Mouse (Mus musculus) retina, embryonic 14.5 days (tissue): ENCODE data around the gene Alk.

Experiments
- DNase-seq: peaks from one replicate; pipeline ENCODE4 v3.0.0-alpha.2; 2015; ENCODE audit warnings: low spot score

Alk gene

DNA sequence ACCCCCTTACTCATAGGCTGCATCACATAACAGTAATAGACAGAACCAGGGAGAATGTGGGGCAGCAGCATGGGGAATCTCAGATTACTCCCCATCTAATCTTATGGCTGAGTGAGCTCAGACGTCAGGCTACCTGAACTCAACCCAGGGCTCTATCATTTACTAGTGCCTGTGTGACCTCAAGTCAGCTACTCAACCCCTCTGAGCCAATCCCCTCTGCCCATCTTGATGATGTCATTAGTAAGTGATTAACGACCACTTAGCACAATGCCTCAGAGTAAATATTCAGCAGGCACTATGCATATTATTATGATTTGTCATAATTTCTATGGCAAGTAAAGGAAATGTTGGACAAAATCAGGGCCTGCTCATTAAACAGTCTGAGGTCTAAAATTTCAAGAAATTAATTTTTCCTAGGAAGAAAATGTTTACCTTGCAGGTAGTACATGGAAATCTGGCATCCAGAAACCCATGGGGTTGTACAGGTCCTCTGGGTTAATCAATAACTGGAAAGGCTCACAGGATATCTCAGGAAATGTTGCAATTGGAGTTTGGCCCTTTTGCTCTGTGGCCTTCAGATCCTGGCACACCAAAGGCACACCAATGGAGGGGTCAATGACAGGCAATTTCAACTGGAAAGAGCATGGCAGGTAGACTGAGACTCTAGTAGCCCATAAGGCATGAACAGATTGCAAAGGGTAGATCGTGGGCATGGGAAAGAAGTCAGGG lies 204.9 kb downstream of the Alk start:
- no peak for DNase-seq

- DNase-seq = no peak
These were observed 208.5 kb downstream of the Alk start for GRCm38 (mm10) chr17:72395956-72396355.

- DNase-seq = no peak
These were observed 235.4 kb downstream of the Alk start for GRCm38 (mm10) chr17:72368991-72369390.

GRCm38 (mm10) chr17:72362811-72363496 lies 241.5 kb downstream of the Alk start:
- DNase-seq = no peak

DNA sequence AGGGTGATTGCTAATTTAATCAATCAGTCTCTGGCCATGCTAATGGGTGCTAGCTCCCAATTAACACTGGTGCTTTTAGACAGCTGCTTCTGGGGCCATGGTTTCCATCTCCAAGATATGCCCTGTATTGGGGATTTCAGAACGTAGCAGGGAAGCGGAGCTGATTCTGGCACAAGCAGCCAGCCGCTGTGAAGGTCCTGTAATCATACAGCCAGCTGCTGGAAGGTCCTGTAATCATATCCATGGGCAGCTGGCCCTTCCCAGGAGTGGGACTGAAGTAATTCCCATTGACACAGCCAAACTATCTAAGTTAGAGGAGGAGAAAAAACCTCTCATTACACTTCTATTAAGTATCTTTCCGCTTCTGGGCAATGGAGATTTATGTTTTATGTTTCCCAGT lies 242.5 kb downstream of the Alk start:
- DNase-seq = no peak

DNA sequence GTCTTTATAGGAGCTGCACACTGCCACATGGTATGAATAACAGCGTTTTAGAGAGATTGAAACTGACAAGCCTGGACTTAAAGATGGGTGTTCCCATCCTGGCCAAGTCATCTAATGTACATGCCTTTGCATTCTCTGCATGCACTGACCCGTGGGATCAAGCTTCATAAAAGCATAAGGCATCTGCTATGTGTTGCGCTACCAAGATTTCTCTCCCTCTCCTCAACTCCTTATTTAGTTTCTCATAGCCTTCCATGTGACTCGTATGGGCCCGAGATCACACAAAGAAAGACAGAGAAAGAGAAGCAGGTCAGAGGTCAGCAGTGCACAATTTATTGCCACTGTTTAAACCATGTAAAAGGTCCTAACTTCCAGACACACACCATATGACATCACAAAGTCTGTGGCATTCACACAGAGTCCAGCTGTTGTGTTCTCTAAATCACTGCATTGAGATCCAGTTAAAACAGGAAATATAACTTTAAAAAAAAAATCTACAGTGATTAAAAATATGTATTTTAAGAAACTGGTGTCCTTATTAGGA lies 247.6 kb downstream of the Alk start:
- DNase-seq = no peak

DNA sequence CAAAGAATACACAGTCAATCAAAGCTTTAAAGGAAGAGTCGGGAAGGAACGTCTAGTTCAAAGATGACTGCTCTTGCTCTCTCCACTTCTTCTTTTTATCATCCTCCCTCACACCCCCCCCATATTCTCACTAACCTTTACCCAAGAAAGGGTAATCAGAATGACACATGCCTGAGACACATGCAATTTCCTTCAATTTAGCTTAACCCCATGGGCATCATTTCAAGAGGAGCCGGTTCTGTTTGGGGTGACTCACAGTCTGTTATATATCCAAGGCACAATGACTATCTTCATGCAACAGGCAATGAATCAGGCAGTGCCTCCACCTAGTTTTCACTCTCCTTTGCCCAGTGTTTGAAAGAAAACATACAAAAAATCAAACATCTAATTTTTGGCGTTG lies 265.0 kb downstream of the Alk start:
- no peak for DNase-seq

DNA sequence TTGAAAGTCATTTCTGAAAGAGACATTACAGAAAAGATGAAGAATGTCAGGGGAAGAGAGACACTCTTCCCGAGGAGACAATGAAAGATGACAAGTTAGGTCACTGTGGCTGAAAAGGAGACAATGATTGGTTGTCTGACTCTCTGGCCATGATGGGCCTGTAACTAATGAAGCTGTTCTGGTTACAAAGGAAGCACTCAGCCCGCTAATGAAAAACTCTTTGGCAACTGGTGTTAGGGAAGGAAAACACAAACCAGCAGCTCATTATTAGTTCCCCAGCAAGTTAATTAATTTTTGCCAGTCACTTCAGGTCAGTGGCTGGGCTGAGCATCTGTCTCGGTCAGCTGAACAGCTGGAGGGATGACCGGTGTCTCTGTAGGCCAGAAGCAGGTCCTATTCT lies 271.5 kb downstream of the Alk start:
- DNase-seq = peak; percentile 81

DNA sequence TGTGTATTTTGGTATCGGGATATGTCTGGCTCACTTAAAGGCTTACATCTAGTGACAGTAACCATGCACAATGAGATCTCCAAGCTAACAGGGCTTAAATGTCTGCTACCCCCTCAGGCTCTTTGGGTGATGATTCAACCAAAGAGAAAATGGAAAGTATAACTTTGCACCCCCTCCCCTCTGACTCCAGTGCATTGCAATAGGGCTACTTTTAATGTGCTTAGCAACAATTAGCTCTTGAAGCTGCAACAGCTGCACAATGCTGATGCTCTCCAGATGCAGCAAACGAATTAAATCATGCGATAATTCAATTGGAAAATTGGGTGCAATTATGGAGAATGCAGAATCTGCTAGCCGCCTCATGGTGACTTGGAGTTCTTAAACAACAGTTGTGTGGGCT lies 278.5 kb downstream of the Alk start:
- DNase-seq = peak; percentile 36

GRCm38 (mm10) chr17:72319576-72319975 lies 284.9 kb downstream of the Alk start:
- DNase-seq = no peak

- no peak for DNase-seq
These were observed 304.8 kb downstream of the Alk start for GRCm38 (mm10) chr17:72299651-72300050.

DNA sequence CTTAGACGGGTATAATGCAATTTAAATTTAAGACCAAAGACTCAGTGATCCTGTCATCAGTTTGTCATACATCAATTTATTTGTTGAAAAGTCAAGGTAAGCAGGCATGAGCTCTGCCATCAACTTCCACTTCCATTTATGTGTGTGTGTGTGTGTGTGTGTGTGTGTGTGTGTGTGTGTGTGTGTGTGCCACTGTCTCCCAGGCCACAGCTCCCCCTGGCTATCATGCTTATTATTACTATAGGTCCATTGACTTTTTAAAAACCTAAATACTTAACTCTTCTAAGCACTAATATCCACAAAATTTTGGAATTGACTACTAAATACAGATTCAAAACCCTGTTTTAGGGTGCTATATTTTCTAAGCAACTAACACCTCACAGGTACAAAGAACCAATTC lies 308.1 kb downstream of the Alk start:
- DNase-seq = no peak

GRCm38 (mm10) chr17:72293267-72293580 lies 311.2 kb downstream of the Alk start:
- DNase-seq = peak; percentile 18

DNA sequence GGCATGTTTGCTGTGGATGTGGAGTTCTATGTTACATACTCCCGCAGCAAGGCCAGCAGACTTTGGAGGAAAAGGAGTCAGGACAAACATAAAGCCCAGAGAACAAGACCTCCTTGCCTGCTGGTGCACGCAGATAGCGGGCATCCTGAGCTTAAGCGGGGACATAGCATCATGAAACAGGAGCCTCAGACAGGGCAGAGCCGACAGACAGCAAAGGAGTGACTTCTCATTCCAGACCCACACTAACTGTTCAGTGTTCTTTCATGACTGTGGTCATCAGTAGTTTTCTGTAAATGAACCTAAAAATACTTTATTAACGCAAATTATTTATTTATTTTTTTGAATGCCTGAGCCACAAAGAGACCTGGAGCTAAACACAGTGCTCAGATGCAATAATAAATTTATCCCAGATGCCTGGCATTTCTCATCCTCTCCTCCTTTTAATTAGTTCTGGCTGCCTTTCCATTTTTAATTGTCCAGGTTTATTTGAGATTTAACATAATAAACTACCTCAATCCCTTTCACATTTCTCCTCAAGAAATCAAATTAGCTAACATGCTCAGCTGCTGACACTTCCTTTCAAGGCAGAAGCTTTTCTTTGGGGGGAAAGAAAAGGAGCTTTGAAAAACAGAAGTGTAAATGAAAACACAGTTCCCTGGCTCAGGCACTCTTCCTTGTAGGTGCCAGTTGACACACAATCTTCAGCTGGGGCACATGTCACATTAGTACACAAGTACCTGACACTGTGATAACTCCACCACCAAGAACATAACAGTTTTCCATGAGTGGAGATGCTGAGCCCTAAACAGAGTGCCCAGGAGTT lies 311.8 kb downstream of the Alk start:
- no peak for DNase-seq

GRCm38 (mm10) chr17:72285961-72286360 lies 318.5 kb downstream of the Alk start:
- DNase-seq = peak; percentile 11

DNA sequence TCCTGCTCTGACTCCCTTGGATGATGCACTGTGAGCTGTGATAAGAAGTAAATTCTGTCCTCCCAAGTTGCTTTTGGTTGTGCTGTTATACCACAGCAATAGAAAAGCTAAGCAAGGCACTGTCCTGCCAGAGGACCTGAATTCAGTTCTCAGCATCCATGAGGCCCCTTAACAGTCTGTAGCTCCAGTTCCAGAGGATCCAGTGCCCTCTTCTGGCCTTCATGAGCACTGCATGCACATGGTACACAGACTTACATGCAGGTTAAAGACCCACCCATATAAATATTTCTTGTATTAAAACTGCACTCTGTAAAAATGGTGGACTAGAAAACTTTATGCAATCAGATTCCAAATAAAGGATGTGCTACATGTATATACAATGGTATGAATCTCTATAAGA lies 326.1 kb downstream of the Alk start:
- DNase-seq = no peak

GRCm38 (mm10) chr17:72276778-72277177 lies 327.6 kb downstream of the Alk start:
- no peak for DNase-seq

DNA sequence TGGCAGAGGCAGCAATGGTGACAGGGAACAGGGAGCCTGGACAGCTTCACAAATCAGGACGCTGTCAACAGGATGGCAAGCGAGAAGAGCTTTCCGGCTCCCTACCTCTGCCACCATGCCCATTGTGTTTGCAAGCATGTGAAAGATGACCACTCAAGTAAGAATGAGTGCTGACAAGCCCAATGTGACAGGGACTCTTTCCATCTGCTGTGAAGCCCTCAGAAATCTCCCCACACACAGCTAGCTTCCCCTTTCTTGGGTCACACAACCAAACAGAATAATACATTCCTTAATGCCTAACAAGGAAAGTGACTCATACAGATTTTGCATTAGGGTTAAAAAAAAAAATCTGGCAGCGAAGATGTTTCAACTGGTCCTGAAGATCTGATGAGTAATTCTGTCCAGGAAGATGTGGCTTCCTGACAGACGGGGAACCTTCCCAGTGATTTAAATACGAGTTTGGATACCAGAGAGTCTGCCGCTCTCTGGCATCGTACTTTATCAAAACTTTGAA lies 329.0 kb downstream of the Alk start:
- no peak for DNase-seq

- no peak for DNase-seq
These were observed 330.2 kb downstream of the Alk start for GRCm38 (mm10) chr17:72274205-72274604.

DNA sequence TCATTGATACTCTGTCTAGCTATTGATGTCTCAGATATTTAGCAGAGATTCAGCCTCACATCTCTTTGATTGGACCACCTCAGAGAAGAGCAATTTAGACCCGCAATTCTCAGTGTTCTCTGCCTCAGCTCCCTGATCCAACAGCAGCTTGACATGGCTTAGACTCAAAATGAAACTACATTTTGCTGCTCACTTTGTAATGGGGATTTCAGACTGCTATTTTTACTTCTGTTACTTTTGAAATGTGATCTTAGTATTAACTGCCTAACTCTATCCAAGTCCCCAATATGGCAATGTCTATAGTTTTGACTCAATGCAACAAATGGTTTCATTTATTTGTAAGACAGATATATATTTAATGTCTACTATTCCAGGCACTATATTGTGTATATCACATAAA lies 332.8 kb downstream of the Alk start:
- no peak for DNase-seq

DNA sequence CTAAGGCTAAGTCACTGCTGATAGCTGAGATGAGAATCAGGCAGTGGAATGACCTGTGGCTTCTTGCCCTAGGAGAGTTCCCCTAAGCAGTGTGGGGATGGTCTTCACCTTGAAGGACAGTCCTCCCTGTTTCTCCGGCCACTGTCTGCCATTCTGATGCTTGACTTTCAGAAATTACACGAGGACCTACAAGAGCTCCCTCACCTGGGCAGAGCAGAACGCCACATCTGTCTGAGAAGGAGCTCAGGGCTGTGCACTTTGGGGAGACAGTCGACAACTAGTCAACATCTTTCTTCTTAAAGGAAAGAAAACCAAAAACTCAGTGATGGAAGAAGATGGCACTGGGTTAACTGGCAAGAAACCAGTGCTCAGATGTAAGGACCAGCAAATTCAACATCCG lies 335.9 kb downstream of the Alk start:
- no peak for DNase-seq

- no peak for DNase-seq
These were observed 339.0 kb downstream of the Alk start for GRCm38 (mm10) chr17:72265171-72266022.
